Mouse (Mus musculus): ENCODE results near the gene Rrp15.
A peak's percentile ranks its signal among the peaks of the same experiment; 100 is the strongest.
"Not testable (repeated sequence)": the region's sequence is repeated elsewhere in the genome, so short reads cannot be mapped to it uniquely, and the experiment has no call there.

Gene Rrp15

GRCm38 (mm10) chr1:186748724-186749653 is at the start of gene Rrp15:
Rrp15 (minus strand) TSS chr1:186749358.
- peak; percentile 91 for DNase-seq (ENCODE audit: extremely low spot score)

- DNase-seq (ENCODE audit: extremely low spot score): no peak
Measured at GRCm38 (mm10) chr1:186797991-186798390, 48.8 kb upstream of the Rrp15 start.

GRCm38 (mm10) chr1:186785359-186785758 is 36.2 kb upstream of the Rrp15 start:
- no peak for DNase-seq (ENCODE audit: extremely low spot score)

- DNase-seq (ENCODE audit: extremely low spot score): no peak
Measured at GRCm38 (mm10) chr1:186780826-186781225, 31.7 kb upstream of the Rrp15 start.

GRCm38 (mm10) chr1:186773124-186773523 is 24.0 kb upstream of the Rrp15 start:
- DNase-seq (ENCODE audit: extremely low spot score): no peak

- no peak for DNase-seq (ENCODE audit: extremely low spot score)
Measured at GRCm38 (mm10) chr1:186772547-186773077, 23.5 kb upstream of the Rrp15 start.

GRCm38 (mm10) chr1:186772005-186772404 is 22.8 kb upstream of the Rrp15 start:
- no peak for DNase-seq (ENCODE audit: extremely low spot score)

- no peak for DNase-seq (ENCODE audit: extremely low spot score)
Measured at GRCm38 (mm10) chr1:186770659-186771058, 21.5 kb upstream of the Rrp15 start.

GRCm38 (mm10) chr1:186768392-186768791 is 19.2 kb upstream of the Rrp15 start:
- no peak for DNase-seq (ENCODE audit: extremely low spot score)

- not testable (repeated sequence) for DNase-seq (ENCODE audit: extremely low spot score)
Measured at GRCm38 (mm10) chr1:186763451-186763850, 14.3 kb upstream of the Rrp15 start.

GRCm38 (mm10) chr1:186749675-186750283 is 621 bp upstream of the Rrp15 start:
- DNase-seq (ENCODE audit: extremely low spot score): no peak

GRCm38 (mm10) chr1:186739828-186740227 is 9.3 kb downstream of the Rrp15 start:
- DNase-seq (ENCODE audit: extremely low spot score): no peak

- no peak for DNase-seq (ENCODE audit: extremely low spot score)
Measured at GRCm38 (mm10) chr1:186735537-186735936, 13.6 kb downstream of the Rrp15 start.

GRCm38 (mm10) chr1:186733052-186733451 is 16.1 kb downstream of the Rrp15 start:
- no peak for DNase-seq (ENCODE audit: extremely low spot score)

GRCm38 (mm10) chr1:186728778-186729177 is 20.4 kb downstream of the Rrp15 start:
- no peak for DNase-seq (ENCODE audit: extremely low spot score)

- no peak for DNase-seq (ENCODE audit: extremely low spot score)
Measured at GRCm38 (mm10) chr1:186726117-186726516, 23.0 kb downstream of the Rrp15 start.

- no peak for DNase-seq (ENCODE audit: extremely low spot score)
Measured at GRCm38 (mm10) chr1:186722299-186722698, 26.9 kb downstream of the Rrp15 start.

- DNase-seq (ENCODE audit: extremely low spot score): peak; percentile 82
Measured at GRCm38 (mm10) chr1:186721846-186722245, 27.3 kb downstream of the Rrp15 start.

- no peak for DNase-seq (ENCODE audit: extremely low spot score)
Measured at GRCm38 (mm10) chr1:186721166-186721565, 28.0 kb downstream of the Rrp15 start.

GRCm38 (mm10) chr1:186719708-186720107 is 29.4 kb downstream of the Rrp15 start:
- DNase-seq (ENCODE audit: extremely low spot score): no peak

GRCm38 (mm10) chr1:186718881-186719280 is 30.3 kb downstream of the Rrp15 start:
- no peak for DNase-seq (ENCODE audit: extremely low spot score)

GRCm38 (mm10) chr1:186714980-186715896 is 33.9 kb downstream of the Rrp15 start:
- DNase-seq (ENCODE audit: extremely low spot score): no peak
